Mouse (Mus musculus) cerebellum, adult 2 months (tissue): ENCODE data around the gene Plxdc1.

Source experiments
- CTCF ChIP-seq: fragments of 200-500 bp; IDR thresholded peaks from 2 replicates; pipeline ENCODE4 v1.5.1; 2011; ENCODE audit warnings: low read depth, mild to moderate bottlenecking, control low read depth, low read length, moderate library complexity, borderline replicate concordance; ENCODE audit not compliant: insufficient read depth
- POLR2A ChIP-seq: fragments of 200-500 bp; IDR thresholded peaks from 2 replicates; pipeline ENCODE4 v1.6.1; 2011; ENCODE audit warnings: low read length, control low read depth, borderline replicate concordance; ENCODE audit not compliant: insufficient read depth

DNA sequence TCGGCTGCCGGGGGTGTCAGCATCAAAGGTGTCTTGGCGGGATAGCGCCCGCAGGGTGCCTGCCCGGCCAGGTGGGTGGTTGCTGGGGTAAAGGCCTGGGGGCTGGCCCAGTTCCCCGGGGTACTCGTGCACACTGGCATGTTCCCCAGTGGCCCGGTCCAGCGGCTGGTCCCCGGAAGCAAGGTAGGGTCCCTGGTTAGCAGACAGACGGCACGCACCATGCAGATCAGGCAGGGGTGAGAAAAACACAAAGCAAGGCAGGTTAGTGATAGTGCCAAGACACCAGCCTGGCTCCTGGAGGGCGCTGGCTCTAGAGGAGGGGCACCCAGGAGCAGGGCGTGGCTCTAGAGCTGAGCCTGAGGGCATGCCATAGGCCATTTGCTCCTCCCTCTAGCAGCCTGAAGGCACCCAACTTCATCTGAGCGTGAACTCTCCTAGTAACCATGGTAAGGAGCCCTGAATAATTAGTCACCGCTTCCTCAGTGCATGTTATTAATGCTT, 17.0 kb upstream of the Plxdc1 start:
- TF ChIP-seq CTCF (no peak), POLR2A (no peak)
